Mouse (Mus musculus) MEL (cell line): ENCODE results near the gene Nlk.
A peak's percentile ranks its signal among the peaks of the same experiment; 100 is the strongest.

Experiments
- CHD1 ChIP-seq: IDR thresholded peaks from 2 replicates; pipeline ENCODE4 v1.6.1; 2012; ENCODE audit warnings: low read depth, mild to moderate bottlenecking, inconsistent platforms, low read length, improper control_type of control experiment
- CHD2 ChIP-seq: IDR thresholded peaks from 2 replicates; pipeline ENCODE4 v1.6.1; 2011; ENCODE audit warnings: low read length, improper control_type of control experiment
- CTCF ChIP-seq, 3 experiments: IDR thresholded peaks in 2 of 3; conservative IDR thresholded peaks in 1 of 3; 2 replicates each; pipeline ENCODE4 v1.5.1; 2011 to 2012; ENCODE audit warnings: low read length in 3 of 3, low read depth in 2 of 3, mild to moderate bottlenecking in 2 of 3, improper control_type of control experiment in 1 of 3, inconsistent platforms in 1 of 3, mixed read lengths in 1 of 3, moderate library complexity in 1 of 3; ENCODE audit not compliant: control insufficient read depth in 1 of 3, insufficient read depth in 1 of 3, poor library complexity in 1 of 3, severe bottlenecking in 1 of 3
- ELF1 ChIP-seq: IDR thresholded peaks from 2 replicates; pipeline ENCODE4 v1.6.1; 2014; ENCODE audit warnings: low read depth, mild to moderate bottlenecking, inconsistent platforms, low read length, improper control_type of control experiment, moderate library complexity
- EP300 ChIP-seq, 2 experiments: IDR thresholded peaks; 2 replicates each; pipeline ENCODE4 v1.6.1; 2011; ENCODE audit warnings: improper control_type of control experiment in 2 of 2, low read length in 2 of 2, low read depth in 1 of 2, mild to moderate bottlenecking in 1 of 2
- HCFC1 ChIP-seq: IDR thresholded peaks from 2 replicates; pipeline ENCODE4 v1.6.1; 2012; ENCODE audit warnings: low read depth, mild to moderate bottlenecking, inconsistent platforms, low read length, improper control_type of control experiment, moderate library complexity
- JUND ChIP-seq: IDR thresholded peaks from 2 replicates; pipeline ENCODE4 v1.6.1; 2011; ENCODE audit warnings: low read depth, mild to moderate bottlenecking, improper control_type of control experiment, low read length
- MAX ChIP-seq: IDR thresholded peaks from 2 replicates; pipeline ENCODE4 v1.6.1; 2011; ENCODE audit warnings: low read length, improper control_type of control experiment
- MEF2A ChIP-seq: IDR thresholded peaks from 2 replicates; pipeline ENCODE4 v1.6.1; 2014; ENCODE audit warnings: low read depth, mild to moderate bottlenecking, inconsistent platforms, low read length, improper control_type of control experiment; ENCODE audit not compliant: poor library complexity, insufficient replicate concordance, severe bottlenecking; ENCODE audit errors: extremely low read depth
- POLR2AphosphoS5 ChIP-seq: IDR thresholded peaks from 2 replicates; pipeline ENCODE4 v1.6.1; 2012; ENCODE audit warnings: low read depth, borderline replicate concordance, mild to moderate bottlenecking, inconsistent platforms, low read length, moderate library complexity, mixed read lengths
- RAD21 ChIP-seq: IDR thresholded peaks from 2 replicates; pipeline ENCODE4 v1.6.1; 2011; ENCODE audit warnings: mild to moderate bottlenecking, low read depth, low read length, improper control_type of control experiment
- TAL1 ChIP-seq: IDR thresholded peaks from 2 replicates; pipeline ENCODE4 v1.6.1; 2012; ENCODE audit warnings: mild to moderate bottlenecking, inconsistent platforms, low read length, moderate library complexity, mixed read lengths
- ZKSCAN1 ChIP-seq: IDR thresholded peaks from 2 replicates; pipeline ENCODE4 v1.6.1; 2012; ENCODE audit warnings: low read depth, mild to moderate bottlenecking, inconsistent platforms, low read length, improper control_type of control experiment, moderate library complexity
- ZNF384 ChIP-seq: IDR thresholded peaks from 2 replicates; pipeline ENCODE4 v1.6.1; 2012; ENCODE audit warnings: low read depth, mild to moderate bottlenecking, inconsistent platforms, low read length, improper control_type of control experiment

DNA sequence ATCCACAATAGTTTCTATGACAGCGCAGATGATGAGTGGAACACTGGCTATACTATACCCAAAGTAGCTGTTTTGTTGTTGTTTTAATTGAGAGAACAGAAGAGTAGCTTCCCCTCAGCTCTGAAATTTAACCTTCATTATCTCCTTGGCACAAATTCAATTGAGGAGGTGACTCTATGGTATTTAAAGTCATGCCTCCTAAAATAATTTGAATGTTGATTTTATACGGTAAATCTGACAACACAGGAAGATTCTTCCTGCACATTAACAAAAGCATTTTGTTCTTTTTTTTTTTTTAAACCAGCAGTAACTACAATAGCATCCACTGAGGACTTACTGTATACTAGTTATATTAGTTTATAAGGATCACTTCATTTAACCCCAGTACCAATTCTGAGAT, 6.0 kb downstream of the Nlk start:
- no peak for TF ChIP-seq MEF2A
- no peak for TF ChIP-seq CTCF (IDR thresholded peaks at IDR 0.05 in 2 of 3, conservative IDR thresholded peaks at IDR 0.05 in 1 of 3; ENCODE audit: control insufficient read depth in 1 of 3, insufficient read depth in 1 of 3, low read depth in 2 of 3, low read length in 3 of 3, poor library complexity in 1 of 3, severe bottlenecking in 1 of 3)
- TF ChIP-seq RAD21: no peak
- no peak for TF ChIP-seq CHD2
- TF ChIP-seq ELF1: no peak
- TF ChIP-seq MAX: no peak
- TF ChIP-seq CHD1: peak; percentile 84; the same call in 1 of the 2 replicates
- TF ChIP-seq JUND: no peak
- no peak for TF ChIP-seq ZKSCAN1
- 0 out of 4 replicates have a peak, but pooled peaks of 1 of the 2 experiments have one; percentile 18 for TF ChIP-seq EP300 (IDR thresholded peaks at IDR 0.05; ENCODE audit: low read depth in 1 of 2, low read length in 2 of 2)
- no peak for TF ChIP-seq POLR2AphosphoS5
- TF ChIP-seq HCFC1: no peak
- TF ChIP-seq TAL1: no peak
- peak; percentile 61; the same call in 1 of the 2 replicates for TF ChIP-seq ZNF384
